Mouse (Mus musculus) forebrain, embryonic 11.5 days (tissue): Measurements from ENCODE around the gene Slc8a3. TPM values are rescaled to one million over a fixed set of nuclear protein-coding genes. Genes with fewer than 3 reads are reported as not detected.

ENCODE experiments used
- ATAC-seq: fragments of 200-750 bp; cut with Nextera tagmentation; replicated peaks from 2 replicates; pipeline ENCODE4 v1.8.0; 2017; ENCODE audit warnings: moderate TSS enrichment; ENCODE audit not compliant: low FRiP score
- DNase-seq: peaks from one replicate; pipeline ENCODE4 v3.0.0-alpha.2; 2017; ENCODE audit warnings: low spot score
- H3K27ac ChIP-seq: fragments of 300-500 bp; sonication (generic); 2 replicates; pipeline ENCODE4 v1.5.1; 2014; ENCODE audit warnings: low read depth, low read length
- H3K27me3 ChIP-seq: fragments of 300-500 bp; sonication (generic); 2 replicates; pipeline ENCODE4 v1.6.1; 2014; ENCODE audit warnings: mild to moderate bottlenecking, low read length, mixed read lengths; ENCODE audit not compliant: control insufficient read depth, insufficient read depth
- H3K36me3 ChIP-seq: fragments of 300-500 bp; sonication (generic); 2 replicates; pipeline ENCODE4 v1.6.1; 2014; ENCODE audit warnings: mild to moderate bottlenecking, low read length, moderate library complexity, mixed read lengths; ENCODE audit not compliant: control insufficient read depth, insufficient read depth
- H3K4me1 ChIP-seq: fragments of 300-500 bp; sonication (generic); replicated peaks from 2 replicates; pipeline ENCODE4 v1.6.1; 2014; ENCODE audit warnings: low read length, mixed read lengths; ENCODE audit not compliant: control insufficient read depth, insufficient read depth
- H3K4me2 ChIP-seq: fragments of 300-500 bp; sonication (generic); 2 replicates; pipeline ENCODE4 v1.6.1; 2014; ENCODE audit warnings: low read depth, mild to moderate bottlenecking, low read length, moderate library complexity, mixed read lengths; ENCODE audit not compliant: severe bottlenecking
- H3K4me3 ChIP-seq: fragments of 300-500 bp; sonication (generic); 2 replicates; pipeline ENCODE4 v1.5.1; 2014; ENCODE audit warnings: low read depth, low read length
- H3K9ac ChIP-seq: fragments of 300-500 bp; sonication (generic); 2 replicates; pipeline ENCODE4 v1.6.1; 2014; ENCODE audit warnings: low read length
- H3K9me3 ChIP-seq: fragments of 300-500 bp; sonication (generic); 2 replicates; pipeline ENCODE4 v1.6.1; 2016; ENCODE audit warnings: low read length, mixed read lengths; ENCODE audit not compliant: control insufficient read depth
- WGBS: fragments of 180-500 bp; shearing (Covaris S2); extraction: QIAGEN DNeasy Blood & Tissue Kit; methylation state at CpG from one replicate; pipeline ENCODE4 v1.1.7; 2014; 5-methylcytosine and 5-hydroxymethylcytosine counted together
- polyA plus RNA-seq: library from polyadenylated mRNA; unstranded; fragments of >200 nt; fragmentation: Nextera tagmentation; extraction: Ambion mirVana; gene quantifications from 2 replicates; pipeline ENCODE4 v1.2.1, GENCODE M21; 2014

Gene Slc8a3
- polyA plus RNA-seq, 1 experiment from 2014 or later: 0.72 TPM

- 33% methylated on average over 1 of the region's 1 CpGs for WGBS
- Histone ChIP-seq H3K27me3 (no peaks in the 10 kb centered on the region), H3K4me2 (no peak overlapping the region), H3K4me1 (no peaks in the 10 kb centered on the region), H3K9me3 (no peaks in the 10 kb centered on the region), H3K9ac (no peak overlapping the region), H3K4me3 (no peak overlapping the region), H3K27ac (no peak overlapping the region), H3K36me3 (no peaks in the 10 kb centered on the region)
- no peak for ATAC-seq
- DNase-seq: no peak
Measured at GRCm38 (mm10) chr12:81203226-81203625, 129.8 kb downstream of the Slc8a3 start.

- H3K9me3 ChIP-seq: no peaks in the 10 kb centered on the region
- H3K27ac ChIP-seq: no peak overlapping the region
- no peak overlapping the region for H3K4me2 ChIP-seq
- H3K9ac ChIP-seq: no peak overlapping the region
- no peaks in the 10 kb centered on the region for H3K36me3 ChIP-seq
- no peaks in the 10 kb centered on the region for H3K27me3 ChIP-seq
- ATAC-seq (peak; percentile 42; the same call in 1 of the 2 replicates), DNase-seq (peak; percentile 85)
- no peak overlapping the region for H3K4me3 ChIP-seq
- no peaks in the 10 kb centered on the region for H3K4me1 ChIP-seq
- WGBS: 29% methylated on average over 23 of the region's 23 CpGs
Measured at GRCm38 (mm10) chr12:81199280-81199955, 133.6 kb downstream of the Slc8a3 start.

- Histone ChIP-seq H3K27ac (no peak overlapping the region), H3K4me1 (no peaks in the 10 kb centered on the region), H3K36me3 (no peaks in the 10 kb centered on the region), H3K4me2 (no peak overlapping the region), H3K27me3 (no peaks in the 10 kb centered on the region), H3K4me3 (no peak overlapping the region), H3K9me3 (no peaks in the 10 kb centered on the region), H3K9ac (no peak overlapping the region)
- DNase-seq (no peak), ATAC-seq (no peak)
- WGBS: 80% methylated on average over 5 of the region's 5 CpGs
Measured at GRCm38 (mm10) chr12:81197468-81198075, 135.4 kb downstream of the Slc8a3 start.

- no peaks in the 10 kb centered on the region for H3K27me3 ChIP-seq
- no peak overlapping the region for H3K4me2 ChIP-seq
- WGBS: 87% methylated on average over 2 of the region's 2 CpGs
- no peaks in the 10 kb centered on the region for H3K4me1 ChIP-seq
- no peaks in the 10 kb centered on the region for H3K36me3 ChIP-seq
- no peak for DNase-seq
- no peak overlapping the region for H3K4me3 ChIP-seq
- no peaks in the 10 kb centered on the region for H3K9me3 ChIP-seq
- no peak overlapping the region for H3K9ac ChIP-seq
- no peak for ATAC-seq
- no peak overlapping the region for H3K27ac ChIP-seq
Measured at GRCm38 (mm10) chr12:81193968-81194367, 139.0 kb downstream of the Slc8a3 start.

GRCm38 (mm10) chr12:81189636-81190035 lies 143.3 kb downstream of the Slc8a3 start:
- H3K9me3 ChIP-seq: no peaks in the 10 kb centered on the region
- no peak for ATAC-seq
- H3K4me2 ChIP-seq: no peak overlapping the region
- WGBS: 88% methylated on average over 1 of the region's 1 CpGs
- no peak overlapping the region for H3K4me3 ChIP-seq
- H3K9ac ChIP-seq: no peak overlapping the region
- no peaks in the 10 kb centered on the region for H3K27me3 ChIP-seq
- no peaks in the 10 kb centered on the region for H3K4me1 ChIP-seq
- no peaks in the 10 kb centered on the region for H3K36me3 ChIP-seq
- no peak overlapping the region for H3K27ac ChIP-seq
- no peak for DNase-seq

- Histone ChIP-seq H3K36me3 (no peaks in the 10 kb centered on the region), H3K9ac (no peak overlapping the region), H3K4me1 (no peaks in the 10 kb centered on the region), H3K27me3 (no peaks in the 10 kb centered on the region), H3K9me3 (no peaks in the 10 kb centered on the region), H3K4me2 (no peak overlapping the region), H3K4me3 (no peak overlapping the region), H3K27ac (no peak overlapping the region)
- ATAC-seq: no peak
- 91% methylated on average over 4 of the region's 4 CpGs for WGBS
- DNase-seq: no peak
Measured at GRCm38 (mm10) chr12:81188996-81189395, 144.0 kb downstream of the Slc8a3 start.

GRCm38 (mm10) chr12:81188423-81188822 lies 144.6 kb downstream of the Slc8a3 start:
- ATAC-seq: no peak
- no peaks in the 10 kb centered on the region for H3K27me3 ChIP-seq
- H3K4me3 ChIP-seq: no peak overlapping the region
- 88% methylated on average over 3 of the region's 3 CpGs for WGBS
- H3K4me2 ChIP-seq: no peak overlapping the region
- H3K36me3 ChIP-seq: no peaks in the 10 kb centered on the region
- no peak overlapping the region for H3K9ac ChIP-seq
- H3K27ac ChIP-seq: no peak overlapping the region
- H3K4me1 ChIP-seq: no peaks in the 10 kb centered on the region
- no peaks in the 10 kb centered on the region for H3K9me3 ChIP-seq
- no peak for DNase-seq

- Histone ChIP-seq H3K36me3 (no peaks in the 10 kb centered on the region), H3K27me3 (no peaks in the 10 kb centered on the region), H3K4me2 (no peak overlapping the region), H3K9me3 (no peaks in the 10 kb centered on the region), H3K27ac (no peak overlapping the region), H3K4me1 (no peaks in the 10 kb centered on the region), H3K9ac (no peak overlapping the region), H3K4me3 (no peak overlapping the region)
- no peak for ATAC-seq
- DNase-seq: no peak
- 86% methylated on average over 3 of the region's 3 CpGs for WGBS
Measured at GRCm38 (mm10) chr12:81186668-81187067, 146.3 kb downstream of the Slc8a3 start.

- Histone ChIP-seq H3K9me3 (no peaks in the 10 kb centered on the region), H3K36me3 (no peaks in the 10 kb centered on the region), H3K4me1 (no peaks in the 10 kb centered on the region), H3K9ac (no peak overlapping the region), H3K27me3 (no peaks in the 10 kb centered on the region), H3K4me2 (no peak overlapping the region), H3K27ac (no peak overlapping the region), H3K4me3 (no peak overlapping the region)
- DNase-seq (no peak), ATAC-seq (no peak)
- WGBS: 95% methylated on average over 4 of the region's 4 CpGs
Measured at GRCm38 (mm10) chr12:81186081-81186480, 146.9 kb downstream of the Slc8a3 start.
